Mouse (Mus musculus) midbrain, embryonic 11.5 days (tissue): Measurements from ENCODE around the gene Smarcd1. TPM values are rescaled to one million over a fixed set of nuclear protein-coding genes. Genes with fewer than 3 reads are reported as not detected.
"Not testable (repeated sequence)": the region's sequence is repeated elsewhere in the genome, so short reads cannot be mapped to it uniquely, and the experiment has no call there.

Experiments
- ATAC-seq: fragments of 200-750 bp; cut with Nextera tagmentation; 2 replicates; pipeline ENCODE4 v1.8.0; 2017; ENCODE audit warnings: moderate TSS enrichment, moderate library complexity; ENCODE audit not compliant: low FRiP score
- DNase-seq: peaks from one replicate; pipeline ENCODE4 v3.0.0; 2015; ENCODE audit warnings: low spot score; ENCODE audit errors: missing footprints
- H3K27ac ChIP-seq: fragments of 300-500 bp; sonication (generic); 2 replicates; pipeline ENCODE4 v1.5.1; 2014; ENCODE audit warnings: low read depth, low read length
- H3K27me3 ChIP-seq: fragments of 300-500 bp; sonication (generic); 2 replicates; pipeline ENCODE4 v1.6.1; 2014; ENCODE audit warnings: mild to moderate bottlenecking, low read length, moderate library complexity, mixed read lengths; ENCODE audit not compliant: control insufficient read depth, insufficient read depth
- H3K36me3 ChIP-seq: fragments of 300-500 bp; sonication (generic); 2 replicates; pipeline ENCODE4 v1.6.1; 2014; ENCODE audit warnings: mild to moderate bottlenecking, low read length, moderate library complexity, mixed read lengths; ENCODE audit not compliant: control insufficient read depth, insufficient read depth
- H3K4me1 ChIP-seq: fragments of 300-500 bp; sonication (generic); 2 replicates; pipeline ENCODE4 v1.6.1; 2014; ENCODE audit warnings: low read length; ENCODE audit not compliant: control insufficient read depth, insufficient read depth
- H3K4me2 ChIP-seq: fragments of 300-500 bp; sonication (generic); 2 replicates; pipeline ENCODE4 v1.6.1; 2014; ENCODE audit warnings: mild to moderate bottlenecking, moderate library complexity
- H3K4me3 ChIP-seq: fragments of 300-500 bp; sonication (generic); 2 replicates; pipeline ENCODE4 v1.5.1; 2014; ENCODE audit warnings: low read depth, low read length
- H3K9ac ChIP-seq: fragments of 300-500 bp; sonication (generic); 2 replicates; pipeline ENCODE4 v1.6.1; 2014; ENCODE audit warnings: low read length
- H3K9me3 ChIP-seq: fragments of 300-500 bp; sonication (generic); 2 replicates; pipeline ENCODE4 v1.6.1; 2016; ENCODE audit warnings: low read length; ENCODE audit not compliant: control insufficient read depth
- WGBS: fragments of 180-500 bp; shearing (Covaris S2); extraction: QIAGEN DNeasy Blood & Tissue Kit; methylation state at CpG from one replicate; pipeline ENCODE4 v1.1.7; 2014; 5-methylcytosine and 5-hydroxymethylcytosine counted together
- polyA plus RNA-seq: library from polyadenylated mRNA; unstranded; fragments of >200 nt; fragmentation: Nextera tagmentation; extraction: Ambion mirVana; gene quantifications from 2 replicates; pipeline ENCODE4 v1.2.1, GENCODE M21; 2014

Gene Smarcd1
- polyA plus RNA-seq, 1 experiment from 2014 or later: 111 TPM

DNA sequence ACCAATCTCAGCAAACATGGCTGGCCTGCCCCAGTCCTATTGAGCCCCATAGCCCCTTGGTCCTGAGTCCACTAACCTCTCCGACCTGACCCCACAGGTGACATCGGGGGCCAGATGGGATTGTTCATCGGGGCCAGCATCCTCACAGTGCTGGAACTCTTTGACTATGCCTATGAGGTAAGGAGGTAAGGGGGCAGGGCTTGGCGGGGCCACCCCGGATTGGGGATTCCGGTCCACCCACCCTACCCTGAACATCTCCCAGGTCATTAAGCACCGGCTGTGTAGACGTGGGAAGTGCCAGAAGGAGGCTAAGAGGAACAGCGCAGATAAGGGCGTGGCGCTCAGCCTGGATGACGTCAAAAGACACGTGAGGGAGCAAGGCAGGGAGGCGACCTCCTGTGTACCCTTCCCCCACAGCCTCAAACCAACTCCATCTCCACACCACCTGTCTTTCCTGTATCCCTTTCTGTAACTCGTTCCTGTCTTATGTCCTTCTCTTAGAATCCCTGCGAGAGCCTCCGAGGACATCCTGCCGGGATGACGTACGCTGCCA, 3.3 kb upstream of the Smarcd1 start:
- H3K4me2 ChIP-seq: no peak overlapping the region
- WGBS: 47% methylated on average over 20 of the region's 20 CpGs

DNA sequence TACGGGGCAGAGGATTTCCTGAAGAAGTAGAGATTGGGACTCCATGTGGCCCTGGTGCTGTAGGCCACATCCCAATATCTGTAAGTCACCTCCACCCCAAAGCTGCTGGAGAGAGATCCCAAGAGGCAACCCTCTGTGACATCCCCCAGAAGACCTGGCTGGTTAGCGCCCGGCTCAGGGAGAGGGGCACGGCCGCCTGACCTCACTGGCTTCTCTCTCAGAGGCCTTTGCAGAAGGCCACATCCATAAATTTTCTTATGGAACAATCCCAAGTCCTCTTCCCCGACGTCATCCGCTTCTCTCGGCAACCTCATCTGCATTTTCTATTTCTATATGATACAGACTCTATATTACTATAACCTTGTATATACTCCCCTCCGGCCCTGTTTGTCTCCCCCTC, 2.2 kb upstream of the Smarcd1 start:
- Histone ChIP-seq H3K27me3 (0 out of 2 replicates have a peak, but pooled peaks cover 2% of the 10 kb centered on the region), H3K9ac (no peak overlapping the region), H3K4me3 (no peak overlapping the region), H3K27ac (no peak overlapping the region), H3K4me1 (peaks cover 22% of the 10 kb centered on the region), H3K4me2 (no peak overlapping the region), H3K36me3 (no peaks in the 10 kb centered on the region), H3K9me3 (no peaks in the 10 kb centered on the region)
- DNase-seq (no peak), ATAC-seq (no peak)
- 90% methylated on average over 10 of the region's 10 CpGs for WGBS

More for the DNA sequence above, 3.3 kb upstream of the Smarcd1 start:
- ATAC-seq (no peak), DNase-seq (no peak)
- Histone ChIP-seq H3K27ac (no peak overlapping the region), H3K36me3 (no peaks in the 10 kb centered on the region), H3K9me3 (no peaks in the 10 kb centered on the region), H3K4me3 (no peak overlapping the region), H3K27me3 (0 out of 2 replicates have a peak, but pooled peaks cover 2% of the 10 kb centered on the region), H3K9ac (no peak overlapping the region), H3K4me1 (peaks cover 15% of the 10 kb centered on the region)

DNA sequence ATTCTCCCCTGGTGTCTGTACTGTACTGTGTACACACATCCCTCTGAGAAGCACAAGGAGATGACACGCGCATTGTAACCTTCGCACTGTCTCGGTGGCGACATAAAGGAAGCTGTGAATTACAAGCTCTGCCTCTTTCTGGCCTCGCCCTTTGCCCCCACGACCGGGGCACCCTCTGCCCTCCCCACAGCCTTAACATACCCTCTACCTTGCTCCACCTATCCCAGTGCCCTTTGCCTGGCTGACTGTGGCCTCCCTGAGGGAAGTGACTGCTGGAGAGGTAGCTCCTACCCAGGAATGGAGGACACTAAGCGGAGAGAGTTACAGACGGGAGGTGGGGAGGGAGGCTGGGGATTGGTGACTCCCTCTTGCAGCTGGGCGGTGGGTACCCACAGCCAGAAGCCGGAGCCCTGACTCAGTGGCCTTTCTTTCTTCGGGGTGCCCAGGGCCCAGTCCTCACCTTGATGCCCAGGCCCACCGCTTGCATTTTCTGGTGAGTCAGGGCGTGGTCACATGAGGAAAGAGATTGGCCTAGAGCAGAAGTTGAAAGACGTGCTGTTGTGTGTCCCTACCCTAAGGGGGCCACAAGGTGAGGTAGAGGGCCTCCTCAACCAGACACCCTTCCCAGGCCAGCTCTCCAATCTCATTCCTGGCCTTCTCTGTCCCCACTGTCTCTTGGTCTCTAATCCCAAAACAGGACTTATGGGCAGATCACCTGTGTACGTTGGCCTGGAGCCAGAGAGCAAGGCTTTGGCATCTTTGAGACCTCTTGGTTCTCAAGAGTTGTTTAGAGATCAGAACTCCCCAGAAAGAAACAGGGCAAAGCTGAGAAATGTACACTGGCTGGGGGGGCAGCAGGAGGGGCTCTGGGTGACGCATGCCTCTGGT, 1.5 kb upstream of the Smarcd1 start:
- DNase-seq (no peak), ATAC-seq (no peak)
- Histone ChIP-seq H3K9ac (no peak overlapping the region), H3K36me3 (no peaks in the 10 kb centered on the region), H3K4me3 (no peak overlapping the region), H3K27me3 (0 out of 2 replicates have a peak, but pooled peaks cover 2% of the 10 kb centered on the region), H3K4me2 (no peak overlapping the region), H3K4me1 (peaks cover 26% of the 10 kb centered on the region), H3K27ac (no peak overlapping the region), H3K9me3 (no peaks in the 10 kb centered on the region)
- WGBS: 86% methylated on average over 18 of the region's 18 CpGs

DNA sequence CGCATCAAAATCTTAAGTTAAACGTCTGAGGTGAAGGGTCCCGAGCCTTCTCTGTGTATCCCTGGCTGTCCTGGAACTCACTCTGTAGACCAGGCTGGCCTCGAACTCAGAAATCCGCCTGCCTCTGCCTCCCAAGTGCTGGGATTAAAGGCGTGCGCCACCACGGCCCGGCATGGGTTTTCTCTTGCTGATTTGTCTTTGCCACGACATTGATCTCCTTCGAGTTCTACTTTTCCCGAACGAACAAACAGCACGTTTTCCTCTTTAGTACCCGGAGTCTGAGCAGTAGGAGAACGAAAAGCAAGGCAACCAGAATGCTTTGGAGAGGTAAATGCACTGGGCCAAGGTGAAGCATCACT, 310 bp upstream of the Smarcd1 start:
- peak overlapping the region; percentile 92 for H3K4me3 ChIP-seq
- not testable (repeated sequence) for H3K9me3 ChIP-seq, H3K27me3 ChIP-seq, DNase-seq, H3K36me3 ChIP-seq
- peak overlapping the region; percentile 24; the same call in 1 of the 2 replicates for H3K4me2 ChIP-seq
- ATAC-seq: peak; percentile 2; the same call in 1 of the 2 replicates
- H3K9ac ChIP-seq: peak overlapping the region; percentile 98; the same call in 1 of the 2 replicates
- peak overlapping the region; percentile 93; the same call in 1 of the 2 replicates for H3K27ac ChIP-seq
- peaks cover 26% of the 10 kb centered on the region for H3K4me1 ChIP-seq
- 48% methylated on average over 16 of the region's 16 CpGs for WGBS

DNA sequence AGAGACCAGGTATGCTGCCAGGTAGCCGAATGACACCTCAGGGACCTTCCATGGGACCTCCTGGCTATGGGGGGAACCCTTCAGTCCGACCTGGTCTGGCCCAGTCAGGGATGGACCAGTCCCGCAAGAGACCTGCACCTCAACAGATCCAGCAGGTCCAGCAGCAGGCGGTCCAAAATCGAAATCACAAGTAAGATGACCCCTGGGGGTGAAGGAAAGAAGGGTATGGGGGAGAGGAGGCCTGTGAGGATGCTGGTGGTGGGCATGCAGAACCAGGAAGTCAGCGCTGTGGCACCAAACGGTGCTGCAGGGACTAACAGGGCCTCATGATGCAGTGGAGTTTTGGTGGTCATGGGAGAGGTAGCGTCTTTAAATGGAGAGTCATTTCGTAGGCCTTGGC, 1.2 kb downstream of the Smarcd1 start:
- H3K4me3 ChIP-seq: peak overlapping the region; percentile 92
- H3K9me3 ChIP-seq: no peaks in the 10 kb centered on the region
- peaks cover 14% of the 10 kb centered on the region for H3K36me3 ChIP-seq
- ATAC-seq (no peak), DNase-seq (no peak)
- H3K9ac ChIP-seq: peak overlapping the region; percentile 98
- peak overlapping the region; percentile 84 for H3K4me2 ChIP-seq
- 63% methylated on average over 9 of the region's 9 CpGs for WGBS
- H3K27me3 ChIP-seq: no peaks in the 10 kb centered on the region
- H3K4me1 ChIP-seq: peaks cover 26% of the 10 kb centered on the region
- H3K27ac ChIP-seq: peak overlapping the region; percentile 54

DNA sequence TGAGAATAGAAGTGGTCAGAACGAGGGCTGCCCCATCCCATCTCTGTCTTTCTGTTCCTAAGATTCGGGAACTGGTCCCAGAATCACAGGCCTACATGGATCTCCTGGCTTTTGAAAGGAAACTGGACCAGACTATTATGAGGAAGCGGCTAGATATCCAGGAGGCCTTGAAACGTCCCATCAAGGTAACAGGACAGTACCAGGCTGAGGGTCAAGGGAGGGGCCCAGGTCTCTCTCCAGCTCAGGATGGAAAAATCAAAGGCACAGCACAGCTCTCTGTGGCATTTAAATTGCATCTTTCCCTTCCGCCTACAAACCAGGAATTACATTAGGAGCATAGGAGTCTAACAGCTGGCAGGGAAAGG, 1.7 kb downstream of the Smarcd1 start:
- H3K9ac ChIP-seq: peak overlapping the region; percentile 98
- no peaks in the 10 kb centered on the region for H3K27me3 ChIP-seq
- peaks cover 24% of the 10 kb centered on the region for H3K4me1 ChIP-seq
- H3K4me3 ChIP-seq: peak overlapping the region; percentile 92
- 70% methylated on average over 5 of the region's 5 CpGs for WGBS
- H3K27ac ChIP-seq: peak overlapping the region; percentile 81; the same call in 1 of the 2 replicates
- H3K9me3 ChIP-seq: no peaks in the 10 kb centered on the region
- DNase-seq (no peak), ATAC-seq (no peak)
- H3K4me2 ChIP-seq: peak overlapping the region; percentile 84
- H3K36me3 ChIP-seq: peaks cover 17% of the 10 kb centered on the region

DNA sequence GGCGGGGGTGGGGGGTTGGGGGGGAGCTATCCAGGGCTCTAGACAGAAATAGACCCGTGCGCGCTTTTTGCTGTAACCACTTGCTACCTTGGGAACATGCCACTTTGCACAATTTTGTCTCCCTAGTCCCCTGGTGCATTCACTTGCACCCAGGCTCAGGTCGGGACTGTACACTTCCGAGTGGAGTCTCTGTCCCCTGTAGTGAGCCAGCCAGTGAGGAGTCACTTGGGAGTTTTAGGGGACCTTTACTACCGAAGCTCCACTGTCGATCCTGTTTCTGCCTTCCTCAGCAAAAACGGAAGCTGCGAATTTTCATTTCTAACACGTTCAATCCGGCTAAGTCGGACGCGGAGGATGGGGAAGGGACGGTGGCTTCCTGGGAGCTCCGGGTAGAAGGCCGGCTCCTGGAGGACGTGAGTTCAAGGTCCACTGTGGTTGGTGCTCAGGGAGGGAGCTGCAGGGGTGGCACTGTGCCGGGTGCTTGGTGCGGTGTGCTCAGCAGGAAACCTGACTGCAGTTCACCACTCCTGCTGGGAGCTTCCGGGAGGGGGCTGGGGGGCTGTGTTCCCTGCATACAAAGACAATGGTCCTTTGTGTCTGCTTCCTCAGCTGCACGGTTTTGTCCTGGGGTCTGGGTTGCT, 2.2 kb downstream of the Smarcd1 start:
- peak overlapping the region; percentile 60 for H3K9ac ChIP-seq
- 26% methylated on average over 23 of the region's 23 CpGs for WGBS
- no peak for ATAC-seq
- peaks cover 19% of the 10 kb centered on the region for H3K36me3 ChIP-seq
- H3K27me3 ChIP-seq: no peaks in the 10 kb centered on the region
- DNase-seq: no peak
- peak overlapping the region; percentile 92 for H3K4me3 ChIP-seq
- H3K27ac ChIP-seq: peak overlapping the region; percentile 81
- peak overlapping the region; percentile 84 for H3K4me2 ChIP-seq
- H3K9me3 ChIP-seq: no peaks in the 10 kb centered on the region
- peaks cover 23% of the 10 kb centered on the region for H3K4me1 ChIP-seq

DNA sequence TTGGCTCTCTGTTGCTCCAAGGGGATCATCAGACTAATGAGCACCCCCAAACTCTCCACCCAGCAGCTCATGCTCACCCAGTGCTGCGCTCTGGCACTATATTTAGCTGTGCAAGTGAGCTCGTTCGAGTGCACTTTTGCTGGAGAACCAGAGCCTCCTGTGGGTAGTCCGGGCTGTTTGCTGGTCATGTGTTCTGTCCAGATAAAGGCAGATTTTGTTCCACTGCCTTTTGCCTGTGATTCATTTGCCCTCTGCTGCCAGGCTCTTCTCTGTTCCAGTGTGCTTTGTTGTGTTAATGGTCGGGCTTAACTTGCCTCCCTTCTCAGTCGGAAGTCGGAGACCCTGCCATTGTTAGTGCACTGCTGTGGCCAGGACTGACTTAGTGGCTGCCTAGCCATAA, 3.0 kb downstream of the Smarcd1 start:
- DNase-seq: peak; percentile 92
- Histone ChIP-seq H3K9ac (peak overlapping the region; percentile 60), H3K27ac (peak overlapping the region; percentile 81), H3K4me2 (peak overlapping the region; percentile 84), H3K4me3 (no peak overlapping the region), H3K36me3 (peaks cover 26% of the 10 kb centered on the region), H3K27me3 (no peaks in the 10 kb centered on the region), H3K9me3 (no peaks in the 10 kb centered on the region), H3K4me1 (peaks cover 23% of the 10 kb centered on the region)
- 24% methylated on average over 7 of the region's 7 CpGs for WGBS
- no peak for ATAC-seq
